Mouse (Mus musculus) lung, adult 2 months (tissue): ENCODE results near the gene Pcgf5.

ENCODE experiments used
- CTCF ChIP-seq: fragments of 200-500 bp; IDR thresholded peaks from 2 replicates; pipeline ENCODE4 v1.5.1; 2011; ENCODE audit warnings: mild to moderate bottlenecking, low read length, control low read depth; ENCODE audit not compliant: insufficient read depth
- POLR2A ChIP-seq: fragments of 200-500 bp; IDR thresholded peaks from 2 replicates; pipeline ENCODE4 v1.6.1; 2011; ENCODE audit warnings: low read depth, mild to moderate bottlenecking, control low read depth, low read length, borderline replicate concordance; ENCODE audit errors: extremely low read depth

DNA sequence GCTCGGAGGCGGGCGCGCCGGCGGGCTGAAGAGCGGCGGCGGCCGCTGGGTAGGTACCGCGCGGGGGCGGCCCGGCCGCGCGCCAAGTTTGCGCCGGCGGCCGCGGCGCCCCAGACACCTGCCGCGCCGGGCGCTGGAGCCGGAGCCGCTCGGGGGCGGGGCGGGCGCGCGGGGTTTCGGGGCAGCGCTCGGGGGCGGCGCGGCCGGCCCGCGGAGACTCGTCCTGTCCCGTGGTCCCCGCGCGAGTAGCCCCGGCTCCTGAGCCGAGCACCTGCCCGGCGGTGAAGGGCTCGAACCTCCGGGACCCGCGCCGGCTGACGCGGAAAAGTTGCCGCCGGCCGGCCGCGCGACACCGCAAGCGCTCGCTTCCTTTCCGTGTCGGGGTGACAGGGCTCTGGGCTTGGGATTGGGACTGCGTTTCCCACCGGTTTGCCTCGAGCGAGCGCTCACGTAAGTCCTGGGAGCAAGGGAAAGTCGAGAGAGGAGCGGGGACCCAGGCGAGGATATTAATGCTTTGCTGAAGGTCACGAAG lies 61.8 kb downstream of the Pcgf5 start:
- no peak for TF ChIP-seq CTCF
- TF ChIP-seq POLR2A = no peak
